Mouse (Mus musculus): ENCODE measurements around the gene Eif5a.
A peak's percentile ranks its signal among the peaks of the same experiment; 100 is the strongest.

Eif5a gene

GRCm38 (mm10) chr11:69904311-69904710, 17.4 kb downstream of the Eif5a start:
- DNase-seq (ENCODE audit: low read depth, low spot score) = no peak

- DNase-seq (ENCODE audit: low read depth, low spot score) = no peak
Measured at GRCm38 (mm10) chr11:69902972-69903371, 18.8 kb downstream of the Eif5a start.

GRCm38 (mm10) chr11:69901993-69902392, 19.8 kb downstream of the Eif5a start:
- DNase-seq (ENCODE audit: low read depth, low spot score) = no peak

- peak; percentile 100 for DNase-seq (ENCODE audit: low read depth, low spot score)
Measured at GRCm38 (mm10) chr11:69901406-69901846, 20.3 kb downstream of the Eif5a start.

GRCm38 (mm10) chr11:69900471-69901405, 21.0 kb downstream of the Eif5a start, which contains the start of the genes 2810408A11Rik and Neurl4:
TSS of gene 2810408A11Rik (minus strand) at chr11:69900987.
TSS of gene Neurl4 (plus strand) at chr11:69901072.
- DNase-seq (ENCODE audit: low read depth, low spot score) = peak; percentile 98

GRCm38 (mm10) chr11:69899870-69900269, 21.9 kb downstream of the Eif5a start:
- no peak for DNase-seq (ENCODE audit: low read depth, low spot score)

GRCm38 (mm10) chr11:69895291-69895690, 26.5 kb downstream of the Eif5a start, which contains the start of gene Acap1:
TSS of gene Acap1 (minus strand) at chr11:69895539.
- no peak for DNase-seq (ENCODE audit: low read depth, low spot score)

GRCm38 (mm10) chr11:69894671-69895070, 27.1 kb downstream of the Eif5a start:
- no peak for DNase-seq (ENCODE audit: low read depth, low spot score)

- no peak for DNase-seq (ENCODE audit: low read depth, low spot score)
Measured at GRCm38 (mm10) chr11:69891482-69891881, 30.3 kb downstream of the Eif5a start.

- no peak for DNase-seq (ENCODE audit: low read depth, low spot score)
Measured at GRCm38 (mm10) chr11:69886907-69887635, 34.7 kb downstream of the Eif5a start.

GRCm38 (mm10) chr11:69884663-69885062, 37.1 kb downstream of the Eif5a start:
- DNase-seq (ENCODE audit: low read depth, low spot score) = no peak

GRCm38 (mm10) chr11:69884240-69884639, 37.5 kb downstream of the Eif5a start:
- no peak for DNase-seq (ENCODE audit: low read depth, low spot score)

GRCm38 (mm10) chr11:69883527-69884151, 38.1 kb downstream of the Eif5a start:
- DNase-seq (ENCODE audit: low read depth, low spot score) = no peak

GRCm38 (mm10) chr11:69883066-69883465, 38.7 kb downstream of the Eif5a start:
- DNase-seq (ENCODE audit: low read depth, low spot score) = no peak

- no peak for DNase-seq (ENCODE audit: low read depth, low spot score)
Measured at GRCm38 (mm10) chr11:69881787-69882670, 39.7 kb downstream of the Eif5a start.

GRCm38 (mm10) chr11:69880853-69881603, 40.7 kb downstream of the Eif5a start, which contains the start of gene Kctd11:
TSS of gene Kctd11 (minus strand) at chr11:69881406.
- no peak for DNase-seq (ENCODE audit: low read depth, low spot score)

- peak; percentile 54 for DNase-seq (ENCODE audit: low read depth, low spot score)
Measured at GRCm38 (mm10) chr11:69880506-69880852, 41.3 kb downstream of the Eif5a start.

- no peak for DNase-seq (ENCODE audit: low read depth, low spot score)
Measured at GRCm38 (mm10) chr11:69879711-69880110, 42.0 kb downstream of the Eif5a start.

- DNase-seq (ENCODE audit: low read depth, low spot score) = no peak
Measured at GRCm38 (mm10) chr11:69878952-69879351, 42.8 kb downstream of the Eif5a start.

- DNase-seq (ENCODE audit: low read depth, low spot score) = no peak
Measured at GRCm38 (mm10) chr11:69878399-69878798, 43.4 kb downstream of the Eif5a start.

All from WW6 (cell line).